Mouse (Mus musculus) hindbrain, embryonic 11.5 days (tissue): ENCODE measurements around the gene Fn3krp. TPM values are rescaled to one million over a fixed set of nuclear protein-coding genes. Genes with fewer than 3 reads are reported as not detected.

Experiments used
- ATAC-seq: fragments of 200-750 bp; cut with Nextera tagmentation; 2 replicates; pipeline ENCODE4 v1.8.0; 2017; ENCODE audit warnings: mild to moderate bottlenecking, moderate TSS enrichment, moderate library complexity; ENCODE audit not compliant: low FRiP score
- DNase-seq: peaks from one replicate; pipeline ENCODE4 v3.0.0-alpha.2; 2015; ENCODE audit warnings: low spot score
- H3K27ac ChIP-seq: fragments of 300-500 bp; sonication (generic); 2 replicates; pipeline ENCODE4 v1.5.1; 2014; ENCODE audit warnings: mild to moderate bottlenecking, low read depth, low read length
- H3K27me3 ChIP-seq: fragments of 300-500 bp; sonication (generic); 2 replicates; pipeline ENCODE4 v1.6.1; 2014; ENCODE audit warnings: mild to moderate bottlenecking, low read length, moderate library complexity, mixed read lengths; ENCODE audit not compliant: control insufficient read depth, insufficient read depth
- H3K36me3 ChIP-seq: fragments of 300-500 bp; sonication (generic); 2 replicates; pipeline ENCODE4 v1.6.1; 2014; ENCODE audit warnings: mild to moderate bottlenecking, low read length, moderate library complexity, mixed read lengths; ENCODE audit not compliant: control insufficient read depth, insufficient read depth
- H3K4me1 ChIP-seq: fragments of 300-500 bp; sonication (generic); replicated peaks from 2 replicates; pipeline ENCODE4 v1.6.1; 2014; ENCODE audit warnings: low read length, mixed read lengths; ENCODE audit not compliant: control insufficient read depth, insufficient read depth
- H3K4me2 ChIP-seq: fragments of 300-500 bp; sonication (generic); replicated peaks from 2 replicates; pipeline ENCODE4 v1.6.1; 2014; ENCODE audit warnings: mild to moderate bottlenecking, low read depth, low read length
- H3K4me3 ChIP-seq: fragments of 300-500 bp; sonication (generic); 2 replicates; pipeline ENCODE4 v1.5.1; 2014; ENCODE audit warnings: low read depth, low read length
- H3K9ac ChIP-seq: fragments of 300-500 bp; sonication (generic); 2 replicates; pipeline ENCODE4 v1.6.1; 2014; ENCODE audit warnings: low read depth, low read length
- H3K9me3 ChIP-seq: fragments of 300-500 bp; sonication (generic); 2 replicates; pipeline ENCODE4 v1.6.1; 2016; ENCODE audit warnings: low read length; ENCODE audit not compliant: control insufficient read depth
- WGBS: fragments of 180-500 bp; shearing (Covaris S2); extraction: QIAGEN DNeasy Blood & Tissue Kit; methylation state at CpG from one replicate; pipeline ENCODE4 v1.1.7; 2014; 5-methylcytosine and 5-hydroxymethylcytosine counted together
- polyA plus RNA-seq: library from polyadenylated mRNA; unstranded; fragments of >200 nt; fragmentation: Nextera tagmentation; extraction: Ambion mirVana; gene quantifications from 2 replicates; pipeline ENCODE4 v1.2.1, GENCODE M21; 2014

The Fn3krp gene
- polyA plus RNA-seq, 1 experiment from 2014 or later = 8.6 TPM

- no peaks in the 10 kb centered on the region for H3K36me3 ChIP-seq
- H3K4me2 ChIP-seq = no peak overlapping the region
- H3K4me1 ChIP-seq = no peaks in the 10 kb centered on the region
- no peaks in the 10 kb centered on the region for H3K27me3 ChIP-seq
- H3K9me3 ChIP-seq = no peaks in the 10 kb centered on the region
- ATAC-seq (no peak), DNase-seq (no peak)
- H3K4me3 ChIP-seq = no peak overlapping the region
- no peak overlapping the region for H3K9ac ChIP-seq
- H3K27ac ChIP-seq = no peak overlapping the region
- 82% methylated on average over 3 of the region's 3 CpGs for WGBS
Measured at GRCm38 (mm10) chr11:121407366-121408155, 13.6 kb upstream of the Fn3krp start.

- no peak overlapping the region for H3K4me3 ChIP-seq
- ATAC-seq (no peak), DNase-seq (no peak)
- H3K27me3 ChIP-seq = no peaks in the 10 kb centered on the region
- no peaks in the 10 kb centered on the region for H3K36me3 ChIP-seq
- H3K9me3 ChIP-seq = no peaks in the 10 kb centered on the region
- H3K9ac ChIP-seq = no peak overlapping the region
- WGBS = 87% methylated on average over 5 of the region's 5 CpGs
- H3K27ac ChIP-seq = no peak overlapping the region
- H3K4me2 ChIP-seq = no peak overlapping the region
- no peaks in the 10 kb centered on the region for H3K4me1 ChIP-seq
Measured at GRCm38 (mm10) chr11:121414762-121415161, 6.4 kb upstream of the Fn3krp start.

- Histone ChIP-seq H3K4me2 (no peak overlapping the region), H3K9me3 (no peaks in the 10 kb centered on the region), H3K9ac (no peak overlapping the region), H3K4me1 (no peaks in the 10 kb centered on the region), H3K36me3 (no peaks in the 10 kb centered on the region), H3K27ac (no peak overlapping the region), H3K4me3 (no peak overlapping the region), H3K27me3 (no peaks in the 10 kb centered on the region)
- no peak for DNase-seq
- WGBS = 77% methylated on average over 5 of the region's 5 CpGs
- ATAC-seq = no peak
Measured at GRCm38 (mm10) chr11:121415351-121415750, 5.8 kb upstream of the Fn3krp start.

- H3K4me2 ChIP-seq = no peak overlapping the region
- ATAC-seq = no peak
- 87% methylated on average over 5 of the region's 5 CpGs for WGBS
- no peak overlapping the region for H3K27ac ChIP-seq
- no peaks in the 10 kb centered on the region; the same call in 1 of the 2 replicates for H3K4me1 ChIP-seq
- no peak for DNase-seq
- H3K9ac ChIP-seq = no peak overlapping the region
- no peak overlapping the region for H3K4me3 ChIP-seq
- H3K9me3 ChIP-seq = no peaks in the 10 kb centered on the region
- H3K36me3 ChIP-seq = no peaks in the 10 kb centered on the region
- H3K27me3 ChIP-seq = no peaks in the 10 kb centered on the region
Measured at GRCm38 (mm10) chr11:121417971-121418370, 3.2 kb upstream of the Fn3krp start.

- no peaks in the 10 kb centered on the region; the same call in 1 of the 2 replicates for H3K4me1 ChIP-seq
- H3K27ac ChIP-seq = no peak overlapping the region
- no peaks in the 10 kb centered on the region for H3K9me3 ChIP-seq
- no peak overlapping the region for H3K9ac ChIP-seq
- ATAC-seq (no peak), DNase-seq (no peak)
- H3K27me3 ChIP-seq = no peaks in the 10 kb centered on the region
- H3K36me3 ChIP-seq = no peaks in the 10 kb centered on the region
- 74% methylated on average over 2 of the region's 2 CpGs for WGBS
- H3K4me2 ChIP-seq = no peak overlapping the region
- H3K4me3 ChIP-seq = no peak overlapping the region
Measured at GRCm38 (mm10) chr11:121418932-121419331, 2.3 kb upstream of the Fn3krp start.

- ATAC-seq (no peak), DNase-seq (no peak)
- Histone ChIP-seq H3K4me1 (no peaks in the 10 kb centered on the region; the same call in 1 of the 2 replicates), H3K9me3 (no peaks in the 10 kb centered on the region), H3K27me3 (no peaks in the 10 kb centered on the region), H3K9ac (peak overlapping the region; percentile 66), H3K4me2 (peak overlapping the region; percentile 64), H3K27ac (no peak overlapping the region), H3K36me3 (no peaks in the 10 kb centered on the region), H3K4me3 (peak overlapping the region; percentile 64)
- WGBS = 51% methylated on average over 5 of the region's 5 CpGs
Measured at GRCm38 (mm10) chr11:121420379-121420778, 822 bp upstream of the Fn3krp start.

- no peaks in the 10 kb centered on the region for H3K27me3 ChIP-seq
- DNase-seq (no peak), ATAC-seq (peak; percentile 79)
- no peaks in the 10 kb centered on the region for H3K36me3 ChIP-seq
- no peaks in the 10 kb centered on the region; the same call in 1 of the 2 replicates for H3K4me1 ChIP-seq
- H3K4me3 ChIP-seq = peak overlapping the region; percentile 64
- H3K27ac ChIP-seq = no peak overlapping the region
- peak overlapping the region; percentile 64 for H3K4me2 ChIP-seq
- no peaks in the 10 kb centered on the region for H3K9me3 ChIP-seq
- H3K9ac ChIP-seq = peak overlapping the region; percentile 74
- under 1% methylated on average over 28 of the region's 28 CpGs for WGBS
Measured at GRCm38 (mm10) chr11:121421553-121422173, 462 bp downstream of the Fn3krp start.

- no peak overlapping the region for H3K4me2 ChIP-seq
- DNase-seq = no peak
- 82% methylated on average over 4 of the region's 4 CpGs for WGBS
- H3K9me3 ChIP-seq = no peaks in the 10 kb centered on the region
- H3K36me3 ChIP-seq = no peaks in the 10 kb centered on the region
- no peak for ATAC-seq
- no peaks in the 10 kb centered on the region for H3K27me3 ChIP-seq
- H3K4me1 ChIP-seq = no peaks in the 10 kb centered on the region
- H3K4me3 ChIP-seq = no peak overlapping the region
- no peak overlapping the region for H3K27ac ChIP-seq
- H3K9ac ChIP-seq = no peak overlapping the region
Measured at GRCm38 (mm10) chr11:121433397-121433796, 12.2 kb downstream of the Fn3krp start.
